Mouse (Mus musculus) spleen, postnatal 0 days (tissue): ENCODE measurements around the gene 1700021F07Rik. TPM values are rescaled to one million over a fixed set of nuclear protein-coding genes. Genes with fewer than 3 reads are reported as not detected.

Experiments used
- polyA plus RNA-seq: library from polyadenylated mRNA; unstranded; fragments of >200 nt; fragmentation: Nextera tagmentation; extraction: Ambion mirVana; gene quantifications from 2 replicates; pipeline ENCODE4 v1.2.1, GENCODE M21; 2015

The 1700021F07Rik gene
- polyA plus RNA-seq = not detected in 2 replicates

GRCm38 (mm10) chr2:173522376-173522775 is at the start of gene 1700021F07Rik:
Gene 1700021F07Rik, plus strand, starts transcription at chr2:173522586.

Other genes starting within 250 kb of the 1700021F07Rik start
- 2.7 and 2.8 TPM in 2 replicates for gene Pmepa1, start 246.1 kb upstream of the 1700021F07Rik start, polyA plus RNA-seq
- not detected in 2 replicates for gene Ankrd60, start 55.8 kb downstream of the 1700021F07Rik start, polyA plus RNA-seq
- gene Rab22a, start 137.2 kb downstream of the 1700021F07Rik start, polyA plus RNA-seq = 15.2 and 19.2 TPM in 2 replicates
- gene 1700010B08Rik, start 196.8 kb downstream of the 1700021F07Rik start, polyA plus RNA-seq = not detected in 2 replicates
- gene Vapb, start 214.9 kb downstream of the 1700021F07Rik start, polyA plus RNA-seq = 5.4 and 6.1 TPM in 2 replicates